Mouse (Mus musculus) heart, postnatal 0 days (tissue): Measurements from ENCODE around the gene Aco1. TPM values are rescaled to one million over a fixed set of nuclear protein-coding genes. Genes with fewer than 3 reads are reported as not detected.
A peak's percentile ranks its signal among the peaks of the same experiment; 100 is the strongest.

Experiments
- ATAC-seq: fragments of 200-750 bp; cut with Nextera tagmentation; 2 replicates; pipeline ENCODE4 v1.8.0; 2017; ENCODE audit warnings: low read depth, moderate number of reproducible peaks, moderate library complexity; ENCODE audit not compliant: insufficient read depth
- DNase-seq: peaks from one replicate; pipeline ENCODE4 v3.0.0-alpha.2; 2016; ENCODE audit warnings: low spot score
- H3K27ac ChIP-seq: fragments of 300-500 bp; sonication (generic); 2 replicates; pipeline ENCODE4 v1.5.1; 2014; ENCODE audit warnings: low read depth, mild to moderate bottlenecking
- H3K27me3 ChIP-seq: fragments of 300-500 bp; sonication (generic); 2 replicates; pipeline ENCODE4 v1.6.1; 2014; ENCODE audit warnings: low read length, mixed read lengths; ENCODE audit not compliant: control insufficient read depth, insufficient read depth
- H3K36me3 ChIP-seq: fragments of 300-500 bp; sonication (generic); replicated peaks from 2 replicates; pipeline ENCODE4 v1.6.1; 2014; ENCODE audit warnings: low read length, mixed read lengths; ENCODE audit not compliant: control insufficient read depth, insufficient read depth
- H3K4me1 ChIP-seq: fragments of 300-500 bp; sonication (generic); 2 replicates; pipeline ENCODE4 v1.6.1; 2014; ENCODE audit warnings: antibody characterized with exemption; ENCODE audit not compliant: control insufficient read depth, insufficient read depth
- H3K4me2 ChIP-seq: fragments of 300-500 bp; sonication (generic); 2 replicates; pipeline ENCODE4 v1.6.1; 2014; ENCODE audit warnings: low read depth, mild to moderate bottlenecking, low read length, moderate library complexity
- H3K4me3 ChIP-seq: fragments of 300-500 bp; sonication (generic); 2 replicates; pipeline ENCODE4 v1.5.1; 2014; ENCODE audit warnings: low read depth, low read length
- H3K9ac ChIP-seq: fragments of 300-500 bp; sonication (generic); replicated peaks from 2 replicates; pipeline ENCODE4 v1.6.1; 2014; ENCODE audit warnings: low read depth, low read length, mixed read lengths
- H3K9me3 ChIP-seq: fragments of 300-500 bp; sonication (generic); replicated peaks from 2 replicates; pipeline ENCODE4 v1.6.1; 2016; ENCODE audit warnings: low read length; ENCODE audit not compliant: control insufficient read depth
- CTCF ChIP-seq: IDR thresholded peaks from 2 replicates; pipeline ENCODE4 v1.5.1; 2016; ENCODE audit warnings: antibody characterized with exemption, control low read depth, low read depth
- EP300 ChIP-seq: IDR thresholded peaks from 2 replicates; pipeline ENCODE4 v1.6.1; 2016; ENCODE audit warnings: antibody characterized with exemption, low read depth
- WGBS: fragments of 180-500 bp; shearing (Covaris S2); extraction: QIAGEN DNeasy Blood & Tissue Kit; methylation state at CpG from one replicate; pipeline ENCODE4 v1.1.7; 2014; 5-methylcytosine and 5-hydroxymethylcytosine counted together
- polyA plus RNA-seq: library from polyadenylated mRNA; unstranded; fragments of >200 nt; fragmentation: Nextera tagmentation; extraction: Ambion mirVana; gene quantifications from 2 replicates; pipeline ENCODE4 v1.2.1, GENCODE M21; 2015
- total RNA-seq: library from RNA; depleted of rRNA; stranded (reverse); fragments of >200 nt; gene quantifications from 2 replicates; pipeline ENCODE4 v1.2.3, GENCODE M21; 2014; ENCODE audit warnings: low replicate concordance

Gene Aco1
- total and polyA plus RNA-seq, 2 experiments from 2014 or later: 28.0 to 42.6 TPM

DNA sequence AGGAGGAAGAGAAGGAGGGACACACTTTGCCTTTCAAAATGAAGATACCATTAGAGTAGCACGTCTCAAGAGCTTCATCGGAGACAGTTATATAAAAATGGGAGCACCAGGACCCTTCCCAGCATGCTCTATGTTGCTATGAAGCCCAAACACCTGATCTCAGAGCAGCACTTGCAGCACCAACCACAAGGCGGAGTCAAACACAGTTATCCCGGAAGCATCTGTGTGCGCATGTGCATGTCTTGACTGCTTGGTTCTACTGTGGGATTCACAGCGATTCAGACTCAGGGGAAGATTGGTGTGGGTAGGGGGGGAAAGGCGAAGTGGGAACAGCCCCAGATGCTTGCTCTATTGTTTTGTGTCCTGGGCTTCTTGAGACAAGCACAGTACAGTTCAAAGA is 75.5 kb downstream of the Aco1 start:
- peak; percentile 36 for DNase-seq
- Histone ChIP-seq H3K4me2 (no peak overlapping the region), H3K27ac (no peak overlapping the region), H3K36me3 (peaks cover 40% of the 10 kb centered on the region), H3K4me1 (no peaks in the 10 kb centered on the region), H3K9ac (no peak overlapping the region), H3K27me3 (no peaks in the 10 kb centered on the region), H3K9me3 (no peaks in the 10 kb centered on the region), H3K4me3 (no peak overlapping the region)
- TF ChIP-seq EP300 (no peak), CTCF (peak; percentile 62)
- WGBS: 69% methylated on average over 7 of the region's 7 CpGs
- ATAC-seq: no peak

DNA sequence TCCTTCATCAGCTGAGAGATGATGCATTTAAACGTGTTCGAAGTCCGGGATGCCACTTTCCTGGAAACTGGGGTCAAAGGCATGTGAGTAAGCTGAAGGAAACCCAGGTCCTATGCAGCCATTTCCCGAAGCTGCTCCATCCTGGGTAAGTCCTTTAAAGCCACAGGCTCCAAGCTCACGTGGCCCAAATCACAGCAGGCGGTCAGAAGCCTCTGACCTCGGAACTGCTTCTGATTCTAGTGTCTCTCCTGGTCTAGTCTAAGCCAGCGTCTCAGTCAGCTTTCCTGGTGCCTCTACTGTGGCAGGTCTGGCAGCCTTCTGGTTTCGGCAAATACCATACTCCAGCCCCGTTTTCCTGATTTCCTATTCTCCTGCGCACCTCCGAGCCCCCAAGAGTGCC is 77.6 kb downstream of the Aco1 start:
- ATAC-seq (no peak), DNase-seq (no peak)
- Histone ChIP-seq H3K27ac (no peak overlapping the region), H3K9me3 (no peaks in the 10 kb centered on the region), H3K4me1 (no peaks in the 10 kb centered on the region), H3K4me2 (peak overlapping the region; percentile 34; the same call in 1 of the 2 replicates), H3K9ac (no peak overlapping the region), H3K4me3 (no peak overlapping the region), H3K36me3 (peaks cover 55% of the 10 kb centered on the region), H3K27me3 (no peaks in the 10 kb centered on the region)
- WGBS: 27% methylated on average over 12 of the region's 12 CpGs
- TF ChIP-seq CTCF: no peak
- TF ChIP-seq EP300: no peak

DNA sequence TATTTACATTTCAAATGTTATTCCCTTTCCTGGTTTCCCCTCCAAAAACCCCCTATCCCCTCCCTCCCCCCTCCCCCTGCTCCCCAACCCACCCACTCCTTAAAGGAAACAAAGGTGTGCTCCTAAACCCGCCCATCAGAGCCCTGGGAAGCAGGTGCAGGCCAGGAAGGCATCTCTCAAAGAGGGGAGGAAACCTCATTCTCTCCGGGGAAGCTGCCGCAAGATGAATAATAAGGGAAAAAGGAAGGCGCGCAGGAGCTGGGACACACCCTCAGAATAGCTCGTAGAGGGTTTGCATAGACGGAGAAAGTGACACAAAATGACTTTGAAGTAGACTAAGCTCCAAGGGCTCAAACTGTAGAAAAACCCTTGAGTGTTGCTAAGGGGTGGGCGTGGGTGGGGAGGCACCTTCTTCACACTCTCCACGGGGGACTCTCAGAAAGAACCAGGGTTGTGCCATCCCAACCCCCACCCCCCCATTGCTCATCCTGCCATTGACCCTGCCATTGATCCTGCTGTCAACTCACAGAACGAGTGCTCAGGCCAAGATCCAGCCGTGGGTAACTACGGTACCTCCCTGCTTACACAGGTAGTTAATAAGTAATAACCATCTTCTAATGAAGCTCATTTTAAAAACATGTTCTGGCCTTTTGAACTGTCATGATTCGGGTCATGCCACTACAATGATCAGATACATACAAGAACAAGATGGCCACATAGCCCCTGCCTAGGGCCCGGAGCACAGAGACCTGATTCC is 78.3 kb downstream of the Aco1 start:
- no peak for TF ChIP-seq CTCF
- no peak for TF ChIP-seq EP300
- H3K27me3 ChIP-seq: no peaks in the 10 kb centered on the region
- no peak overlapping the region; the same call in 1 of the 2 replicates for H3K4me2 ChIP-seq
- no peak overlapping the region for H3K9ac ChIP-seq
- DNase-seq: no peak
- H3K4me3 ChIP-seq: no peak overlapping the region
- ATAC-seq: no peak
- H3K4me1 ChIP-seq: no peaks in the 10 kb centered on the region
- H3K9me3 ChIP-seq: no peaks in the 10 kb centered on the region
- WGBS: 46% methylated on average over 14 of the region's 14 CpGs
- peaks cover 53% of the 10 kb centered on the region for H3K36me3 ChIP-seq
- H3K27ac ChIP-seq: no peak overlapping the region

DNA sequence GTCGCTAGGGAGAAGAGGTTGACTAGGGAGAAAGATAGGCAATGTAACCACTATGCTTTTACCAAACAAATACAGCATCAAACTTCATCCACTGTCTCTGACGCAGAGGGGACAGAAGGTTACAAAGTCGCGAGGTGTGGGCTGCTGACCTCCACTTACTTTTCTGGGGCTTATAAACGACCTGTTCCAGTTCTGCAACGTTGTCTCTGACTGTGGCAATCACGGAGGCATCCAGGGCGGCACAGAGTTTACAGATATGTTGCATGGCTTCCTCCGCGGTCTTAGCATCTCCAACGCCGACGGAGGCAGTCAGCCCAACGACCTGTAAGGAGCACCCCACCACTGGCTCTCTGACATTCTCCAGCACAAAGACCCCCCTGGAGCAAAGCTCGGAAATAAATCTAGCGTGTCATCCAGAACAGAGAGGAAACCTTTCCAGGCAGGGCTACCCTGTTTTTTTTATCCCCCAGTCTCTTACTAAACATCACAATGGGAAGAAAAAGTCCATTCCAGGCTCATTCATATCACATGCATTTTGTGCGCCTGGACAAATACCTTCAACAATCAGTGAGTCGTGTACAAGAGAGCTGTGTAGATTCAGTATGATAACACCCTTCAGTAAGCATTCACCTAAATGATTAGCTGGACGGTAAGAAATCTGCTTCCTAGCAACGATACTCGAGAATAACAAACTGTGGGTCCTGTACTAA is 79.2 kb downstream of the Aco1 start:
- H3K4me2 ChIP-seq: no peak overlapping the region
- H3K9ac ChIP-seq: no peak overlapping the region
- no peaks in the 10 kb centered on the region for H3K4me1 ChIP-seq
- H3K27me3 ChIP-seq: no peaks in the 10 kb centered on the region
- H3K36me3 ChIP-seq: peaks cover 47% of the 10 kb centered on the region
- H3K9me3 ChIP-seq: no peaks in the 10 kb centered on the region
- DNase-seq: no peak
- WGBS: 51% methylated on average over 21 of the region's 21 CpGs
- H3K4me3 ChIP-seq: no peak overlapping the region
- ATAC-seq: no peak
- no peak overlapping the region for H3K27ac ChIP-seq
- TF ChIP-seq EP300: no peak
- TF ChIP-seq CTCF: no peak

DNA sequence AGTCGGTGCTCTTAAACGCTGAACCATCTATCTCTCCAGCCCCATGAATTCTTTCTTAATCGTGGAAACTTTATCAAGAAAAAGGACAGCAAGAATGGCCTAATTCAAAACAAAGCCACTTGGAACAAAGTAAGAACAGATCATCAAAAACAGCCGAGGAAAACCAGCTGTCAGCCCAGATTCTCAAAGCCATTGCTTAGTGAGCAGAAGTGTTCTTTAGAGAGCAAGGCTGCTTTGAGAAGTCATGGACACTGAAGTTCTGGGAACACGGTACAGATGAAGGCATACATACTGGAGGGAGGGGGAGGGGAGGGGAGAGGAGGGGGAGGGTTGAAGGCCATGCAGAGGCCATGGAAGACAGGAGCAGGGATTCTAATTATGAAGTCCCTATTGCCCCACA is 83.2 kb downstream of the Aco1 start:
- no peaks in the 10 kb centered on the region for H3K27me3 ChIP-seq
- no peaks in the 10 kb centered on the region for H3K4me1 ChIP-seq
- TF ChIP-seq CTCF: no peak
- no peak for TF ChIP-seq EP300
- DNase-seq (no peak), ATAC-seq (no peak)
- no peak overlapping the region for H3K4me3 ChIP-seq
- WGBS: 62% methylated on average over 5 of the region's 5 CpGs
- no peak overlapping the region for H3K4me2 ChIP-seq
- no peaks in the 10 kb centered on the region for H3K9me3 ChIP-seq
- H3K9ac ChIP-seq: no peak overlapping the region
- peaks cover 37% of the 10 kb centered on the region for H3K36me3 ChIP-seq
- H3K27ac ChIP-seq: no peak overlapping the region
